Mouse (Mus musculus): ENCODE results near the gene Pan2. TPM values are rescaled to one million over a fixed set of nuclear protein-coding genes. Genes with fewer than 3 reads are reported as not detected.

Pan2 gene
- polyA plus RNA-seq, 1 experiment: 25.7 TPM

DNA sequence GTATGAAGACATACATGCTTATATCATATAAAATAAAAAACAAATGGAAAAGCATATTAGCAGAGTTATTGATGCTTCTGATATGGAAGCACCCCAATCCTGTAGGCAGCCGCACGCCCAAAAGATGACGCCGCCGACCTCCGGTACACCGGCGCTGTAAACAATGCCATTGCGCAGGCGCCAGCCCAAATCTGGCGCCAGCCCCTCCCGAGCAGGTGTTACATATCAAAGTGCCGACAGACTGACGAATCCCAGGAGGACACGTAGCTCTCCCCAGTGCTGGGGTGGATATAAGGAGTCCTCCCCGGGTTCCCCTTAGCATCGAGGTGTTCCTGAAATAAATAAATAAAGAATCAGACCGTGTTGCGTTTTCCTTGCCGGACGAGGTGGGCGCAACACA, 40.8 kb upstream of the Pan2 start:
- no peak for DNase-seq (ENCODE audit: low read depth in 1 of 2, low spot score in 2 of 2)
- Histone ChIP-seq H3K4me1 (ENCODE audit: control insufficient read depth, insufficient read depth, insufficient read length) (peaks cover 21% of the 10 kb centered on the region), H3K4me3 (ENCODE audit: extremely low read depth, insufficient read depth, insufficient read length) (no peak overlapping the region), H3K36me3 (ENCODE audit: control insufficient read depth, insufficient read depth, low read length) (no peaks in the 10 kb centered on the region), H3K27me3 (ENCODE audit: control insufficient read depth, insufficient read depth, low read length) (no peaks in the 10 kb centered on the region), H3K27ac (ENCODE audit: insufficient read depth, low read length) (peak overlapping the region; percentile 85)
- 95% methylated on average over 22 of the region's 22 CpGs for WGBS
- TF ChIP-seq POLR2A (IDR thresholded peaks at IDR 0.05; ENCODE audit: low read depth, low read length): no peak
- no peak for TF ChIP-seq CTCF (IDR thresholded peaks at IDR 0.05; ENCODE audit: extremely low read depth, insufficient read depth, insufficient read length, insufficient replicate concordance)

DNA sequence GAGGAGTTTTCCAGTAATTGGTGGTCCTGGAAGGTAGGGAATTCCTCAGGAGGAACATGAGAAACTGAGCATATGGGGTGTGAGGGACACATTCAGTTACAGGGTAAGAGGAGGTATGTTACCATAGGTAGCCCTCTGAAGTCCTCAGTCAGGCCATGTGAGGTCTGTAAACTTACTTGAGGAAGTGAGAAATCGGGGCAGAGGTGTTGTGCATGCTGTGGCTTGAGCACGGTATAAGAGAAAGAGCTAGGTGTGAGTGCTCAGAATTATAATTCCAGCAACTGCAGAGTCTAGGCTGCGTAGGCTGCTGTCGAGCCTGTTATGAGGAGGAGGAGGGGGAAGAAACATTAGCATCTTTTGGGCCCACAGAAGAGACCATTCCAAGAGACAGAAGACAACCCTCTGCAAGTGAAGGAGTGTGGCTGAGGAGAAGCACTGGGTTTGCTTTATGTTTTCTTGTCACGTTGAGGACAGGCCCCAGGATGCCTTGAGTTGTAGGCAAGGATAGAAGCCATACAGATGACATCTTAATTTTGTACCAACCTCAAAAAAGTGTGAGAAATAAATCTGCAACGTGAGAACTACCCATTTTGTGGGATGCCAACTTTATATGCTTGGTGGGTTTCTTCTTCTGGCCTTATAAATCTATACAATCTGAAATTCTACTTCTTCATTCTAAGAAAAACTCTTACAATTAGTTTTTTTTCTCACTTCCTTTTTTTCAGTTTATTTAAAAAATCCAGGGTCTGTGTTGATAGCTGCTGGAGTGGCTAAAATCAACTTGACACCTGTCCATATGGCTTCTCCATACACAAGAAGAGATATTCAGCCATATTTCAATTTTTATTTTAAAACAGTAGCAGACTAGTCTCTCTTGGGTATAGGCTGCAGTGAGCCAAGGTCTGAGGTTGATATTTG, 39.5 kb upstream of the Pan2 start:
- no peaks in the 10 kb centered on the region for H3K27me3 ChIP-seq (ENCODE audit: control insufficient read depth, insufficient read depth, low read length)
- 30% methylated on average over 6 of the region's 6 CpGs for WGBS
- H3K4me3 ChIP-seq (ENCODE audit: extremely low read depth, insufficient read depth, insufficient read length): no peak overlapping the region
- H3K27ac ChIP-seq (ENCODE audit: insufficient read depth, low read length): peak overlapping the region; percentile 85
- TF ChIP-seq CTCF (IDR thresholded peaks at IDR 0.05; ENCODE audit: extremely low read depth, insufficient read depth, insufficient read length, insufficient replicate concordance) (no peak), POLR2A (IDR thresholded peaks at IDR 0.05; ENCODE audit: low read depth, low read length) (no peak; the same call in 1 of the 2 replicates)
- H3K4me1 ChIP-seq (ENCODE audit: control insufficient read depth, insufficient read depth, insufficient read length): peaks cover 21% of the 10 kb centered on the region
- H3K36me3 ChIP-seq (ENCODE audit: control insufficient read depth, insufficient read depth, low read length): no peaks in the 10 kb centered on the region
- DNase-seq (ENCODE audit: low read depth in 1 of 2, low spot score in 2 of 2): peak in 1 of 2 experiments; percentile 36

DNA sequence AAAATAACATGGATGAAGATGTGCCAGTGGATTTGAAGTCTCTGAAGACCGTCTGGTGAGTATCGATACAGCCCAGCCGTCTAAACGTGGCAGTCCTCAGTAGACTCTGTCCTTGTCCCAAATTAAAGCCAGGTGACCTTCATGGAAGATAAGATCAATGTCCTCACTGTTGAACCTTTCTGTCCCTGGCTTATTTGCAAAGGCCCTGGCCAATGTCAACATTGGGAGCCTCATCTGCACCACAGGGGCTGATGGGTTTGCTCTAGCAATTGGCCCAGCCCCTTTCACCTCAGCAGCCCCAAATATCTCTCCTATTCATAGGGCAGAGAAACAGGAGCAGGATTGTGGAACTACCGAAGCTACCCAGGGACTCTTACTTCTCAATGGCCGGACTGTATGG, 34.8 kb upstream of the Pan2 start, which contains the start of gene Apof:
Gene Apof (plus strand): TSS at position 301 of the 400 bp plus-strand sequence.
- H3K4me1 ChIP-seq (ENCODE audit: control insufficient read depth, insufficient read depth, insufficient read length): peaks cover 3% of the 10 kb centered on the region
- H3K27ac ChIP-seq (ENCODE audit: insufficient read depth, low read length): no peak within 1 kb of the TSS; the same call in 1 of the 2 replicates
- H3K4me3 ChIP-seq (ENCODE audit: extremely low read depth, insufficient read depth, insufficient read length): no peak within 1 kb of the TSS
- H3K27me3 ChIP-seq (ENCODE audit: control insufficient read depth, insufficient read depth, low read length): no peaks in the 10 kb centered on the region
- 95% methylated on average over 6 of the region's 6 CpGs for WGBS
- DNase-seq (ENCODE audit: low read depth in 1 of 2, low spot score in 2 of 2): no peak
- H3K36me3 ChIP-seq (ENCODE audit: control insufficient read depth, insufficient read depth, low read length): no peaks in the 10 kb centered on the region
- TF ChIP-seq CTCF (IDR thresholded peaks at IDR 0.05; ENCODE audit: extremely low read depth, insufficient read depth, insufficient read length, insufficient replicate concordance) (no peak), POLR2A (IDR thresholded peaks at IDR 0.05; ENCODE audit: low read depth, low read length) (no peak)

DNA sequence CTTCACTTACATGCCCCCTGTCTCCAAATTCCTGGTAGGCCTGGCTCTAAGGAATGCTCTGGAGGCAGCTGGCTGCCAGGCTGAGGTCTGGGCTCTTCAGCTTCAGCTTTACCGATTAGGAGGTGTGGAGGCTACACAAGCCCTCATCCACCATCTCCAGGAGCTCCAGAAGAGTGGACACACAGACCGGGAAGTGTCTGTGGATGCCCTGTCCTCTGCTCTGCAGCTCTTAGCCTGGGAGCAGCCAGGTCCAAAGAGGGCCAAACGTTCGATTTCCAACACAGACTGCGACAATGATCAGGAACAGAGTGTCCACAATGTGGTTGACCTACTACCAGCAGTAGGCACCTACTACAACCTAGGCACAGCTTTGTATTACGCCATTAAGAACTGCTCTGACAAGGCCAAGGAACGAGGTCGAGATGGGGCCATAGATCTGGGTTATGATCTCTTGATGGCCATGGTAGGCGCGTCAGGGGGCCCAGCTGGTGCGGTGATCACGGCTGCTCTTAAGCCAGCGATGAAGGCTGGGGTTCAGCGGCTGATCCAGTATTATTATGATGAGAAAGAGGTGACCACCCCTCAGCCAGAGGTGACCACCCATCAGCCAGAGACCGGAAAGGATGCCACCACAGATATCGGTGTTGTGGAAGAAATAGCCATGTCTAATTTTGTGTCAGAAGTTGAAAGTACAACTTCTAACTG, 33.8 kb upstream of the Pan2 start:
- DNase-seq (ENCODE audit: low read depth in 1 of 2, low spot score in 2 of 2): no peak
- H3K27ac ChIP-seq (ENCODE audit: insufficient read depth, low read length): peak overlapping the region; percentile 62
- no peak for TF ChIP-seq CTCF (IDR thresholded peaks at IDR 0.05; ENCODE audit: extremely low read depth, insufficient read depth, insufficient read length, insufficient replicate concordance)
- TF ChIP-seq POLR2A (IDR thresholded peaks at IDR 0.05; ENCODE audit: low read depth, low read length): no peak
- WGBS: 93% methylated on average over 16 of the region's 16 CpGs
- no peaks in the 10 kb centered on the region for H3K36me3 ChIP-seq (ENCODE audit: control insufficient read depth, insufficient read depth, low read length)
- no peak overlapping the region for H3K4me3 ChIP-seq (ENCODE audit: extremely low read depth, insufficient read depth, insufficient read length)
- no peaks in the 10 kb centered on the region for H3K27me3 ChIP-seq (ENCODE audit: control insufficient read depth, insufficient read depth, low read length)
- H3K4me1 ChIP-seq (ENCODE audit: control insufficient read depth, insufficient read depth, insufficient read length): no peaks in the 10 kb centered on the region; the same call in none of the 2 replicates

DNA sequence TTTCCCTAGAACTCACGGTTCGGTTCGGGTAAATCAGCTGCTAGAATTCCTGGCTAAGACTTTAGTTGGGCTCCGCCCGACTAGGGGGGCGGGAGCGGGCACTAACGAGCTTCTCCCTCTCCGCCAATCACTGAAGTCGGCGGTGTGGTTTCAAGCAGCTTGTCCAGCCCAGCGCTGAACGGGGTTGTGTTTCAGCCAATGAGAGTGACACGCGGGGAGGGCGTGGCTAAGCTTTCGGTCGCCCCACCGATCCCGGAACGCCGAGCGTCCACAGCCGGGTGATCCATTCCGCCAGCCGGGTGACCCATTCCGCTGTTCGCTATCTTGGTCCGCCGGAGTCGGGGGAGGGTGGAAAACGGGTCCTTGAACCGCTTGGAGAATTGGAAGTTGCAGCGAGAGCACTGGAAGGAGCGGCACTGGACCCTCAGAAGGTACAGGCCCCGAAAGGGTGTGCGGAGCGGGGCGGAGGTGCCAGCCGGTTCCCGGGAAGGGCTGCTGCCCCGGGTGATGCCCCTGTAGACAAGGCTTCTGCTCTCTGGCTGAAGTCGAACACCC, 32.8 kb upstream of the Pan2 start, which contains the start of gene Stat2:
Gene Stat2 (plus strand): TSS at position 273 of the 555 bp plus-strand sequence.
- no peaks in the 10 kb centered on the region for H3K36me3 ChIP-seq (ENCODE audit: control insufficient read depth, insufficient read depth, low read length)
- peak within 1 kb of the TSS; percentile 64 for H3K27ac ChIP-seq (ENCODE audit: insufficient read depth, low read length)
- TF ChIP-seq CTCF (IDR thresholded peaks at IDR 0.05; ENCODE audit: extremely low read depth, insufficient read depth, insufficient read length, insufficient replicate concordance) (no peak), POLR2A (IDR thresholded peaks at IDR 0.05; ENCODE audit: low read depth, low read length) (peak; percentile 73)
- H3K4me3 ChIP-seq (ENCODE audit: extremely low read depth, insufficient read depth, insufficient read length): peak within 1 kb of the TSS; percentile 77
- H3K4me1 ChIP-seq (ENCODE audit: control insufficient read depth, insufficient read depth, insufficient read length): no peaks in the 10 kb centered on the region; the same call in 1 of the 2 replicates
- DNase-seq (ENCODE audit: low read depth in 1 of 2, low spot score in 2 of 2): peak; percentile 89 to 95
- WGBS: 0% methylated on average over 43 of the region's 43 CpGs
- no peaks in the 10 kb centered on the region for H3K27me3 ChIP-seq (ENCODE audit: control insufficient read depth, insufficient read depth, low read length)

DNA sequence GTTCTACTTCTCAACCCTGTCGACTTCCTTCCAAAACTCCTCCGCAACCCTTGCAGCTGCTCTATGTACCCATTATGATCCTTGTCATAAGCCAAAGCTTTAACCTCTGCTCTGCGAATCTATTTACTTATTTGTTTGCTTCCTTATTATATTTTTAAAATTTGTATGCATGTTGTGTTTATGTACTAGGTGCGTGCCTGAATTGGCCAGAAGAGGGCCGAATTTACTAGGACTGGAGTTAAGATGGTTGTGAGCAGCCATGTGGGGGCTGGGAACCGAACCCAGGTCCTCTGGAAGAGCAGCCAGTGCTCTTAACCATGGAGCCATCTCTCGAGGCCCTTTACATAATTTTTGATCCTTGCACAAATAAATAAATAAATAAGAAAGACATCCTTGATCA, 32.3 kb upstream of the Pan2 start:
- Histone ChIP-seq H3K36me3 (ENCODE audit: control insufficient read depth, insufficient read depth, low read length) (no peaks in the 10 kb centered on the region), H3K4me1 (ENCODE audit: control insufficient read depth, insufficient read depth, insufficient read length) (no peaks in the 10 kb centered on the region; the same call in 1 of the 2 replicates), H3K27ac (ENCODE audit: insufficient read depth, low read length) (peak overlapping the region; percentile 64), H3K27me3 (ENCODE audit: control insufficient read depth, insufficient read depth, low read length) (no peaks in the 10 kb centered on the region), H3K4me3 (ENCODE audit: extremely low read depth, insufficient read depth, insufficient read length) (peak overlapping the region; percentile 77)
- DNase-seq (ENCODE audit: low read depth in 1 of 2, low spot score in 2 of 2): no peak
- 38% methylated on average over 7 of the region's 7 CpGs for WGBS
- no peak for TF ChIP-seq CTCF (IDR thresholded peaks at IDR 0.05; ENCODE audit: extremely low read depth, insufficient read depth, insufficient read length, insufficient replicate concordance)
- TF ChIP-seq POLR2A (IDR thresholded peaks at IDR 0.05; ENCODE audit: low read depth, low read length): no peak
